Mouse (Mus musculus) heart, embryonic 12.5 days (tissue): ENCODE results near the gene Tspan9. TPM values are rescaled to one million over a fixed set of nuclear protein-coding genes. Genes with fewer than 3 reads are reported as not detected.

Experiments
- ATAC-seq: fragments of 200-750 bp; cut with Nextera tagmentation; 2 replicates; pipeline ENCODE4 v1.8.0; 2017; ENCODE audit warnings: moderate TSS enrichment, moderate library complexity; ENCODE audit not compliant: insufficient number of reproducible peaks, low FRiP score
- H3K27ac ChIP-seq: fragments of 300-500 bp; sonication (generic); 2 replicates; pipeline ENCODE4 v1.5.1; 2016; ENCODE audit warnings: mild to moderate bottlenecking, moderate library complexity; ENCODE audit not compliant: poor library complexity, severe bottlenecking
- H3K27me3 ChIP-seq: fragments of 300-500 bp; sonication (generic); replicated peaks from 2 replicates; pipeline ENCODE4 v1.6.1; 2016; ENCODE audit warnings: mild to moderate bottlenecking, moderate library complexity
- H3K36me3 ChIP-seq: fragments of 300-500 bp; sonication (generic); 2 replicates; pipeline ENCODE4 v1.6.1; 2016; ENCODE audit warnings: mild to moderate bottlenecking, moderate library complexity
- H3K4me1 ChIP-seq: fragments of 300-500 bp; sonication (generic); replicated peaks from 2 replicates; pipeline ENCODE4 v1.6.1; 2016; ENCODE audit warnings: mild to moderate bottlenecking
- H3K4me2 ChIP-seq: fragments of 300-500 bp; sonication (generic); 2 replicates; pipeline ENCODE4 v1.6.1; 2016; ENCODE audit warnings: mild to moderate bottlenecking, moderate library complexity
- H3K4me3 ChIP-seq: fragments of 300-500 bp; sonication (generic); 2 replicates; pipeline ENCODE4 v1.5.1; 2016; ENCODE audit warnings: mild to moderate bottlenecking
- H3K9ac ChIP-seq: fragments of 300-500 bp; sonication (generic); 2 replicates; pipeline ENCODE4 v1.6.1; 2016; ENCODE audit warnings: mild to moderate bottlenecking, moderate library complexity
- H3K9me3 ChIP-seq: fragments of 300-500 bp; sonication (generic); replicated peaks from 2 replicates; pipeline ENCODE4 v1.6.1; 2016; ENCODE audit warnings: mild to moderate bottlenecking, moderate library complexity
- WGBS: fragments of 180-500 bp; shearing (Covaris S2); methylation state at CpG from one replicate; pipeline ENCODE4 v1.1.7; 2016; 5-methylcytosine and 5-hydroxymethylcytosine counted together
- polyA plus RNA-seq: library from polyadenylated mRNA; unstranded; fragments of >200 nt; fragmentation: Nextera tagmentation; extraction: Ambion mirVana; gene quantifications from 2 replicates; pipeline ENCODE4 v1.2.1, GENCODE M21; 2016

Tspan9 gene
- polyA plus RNA-seq, 1 experiment from 2014 or later = 172 TPM

DNA sequence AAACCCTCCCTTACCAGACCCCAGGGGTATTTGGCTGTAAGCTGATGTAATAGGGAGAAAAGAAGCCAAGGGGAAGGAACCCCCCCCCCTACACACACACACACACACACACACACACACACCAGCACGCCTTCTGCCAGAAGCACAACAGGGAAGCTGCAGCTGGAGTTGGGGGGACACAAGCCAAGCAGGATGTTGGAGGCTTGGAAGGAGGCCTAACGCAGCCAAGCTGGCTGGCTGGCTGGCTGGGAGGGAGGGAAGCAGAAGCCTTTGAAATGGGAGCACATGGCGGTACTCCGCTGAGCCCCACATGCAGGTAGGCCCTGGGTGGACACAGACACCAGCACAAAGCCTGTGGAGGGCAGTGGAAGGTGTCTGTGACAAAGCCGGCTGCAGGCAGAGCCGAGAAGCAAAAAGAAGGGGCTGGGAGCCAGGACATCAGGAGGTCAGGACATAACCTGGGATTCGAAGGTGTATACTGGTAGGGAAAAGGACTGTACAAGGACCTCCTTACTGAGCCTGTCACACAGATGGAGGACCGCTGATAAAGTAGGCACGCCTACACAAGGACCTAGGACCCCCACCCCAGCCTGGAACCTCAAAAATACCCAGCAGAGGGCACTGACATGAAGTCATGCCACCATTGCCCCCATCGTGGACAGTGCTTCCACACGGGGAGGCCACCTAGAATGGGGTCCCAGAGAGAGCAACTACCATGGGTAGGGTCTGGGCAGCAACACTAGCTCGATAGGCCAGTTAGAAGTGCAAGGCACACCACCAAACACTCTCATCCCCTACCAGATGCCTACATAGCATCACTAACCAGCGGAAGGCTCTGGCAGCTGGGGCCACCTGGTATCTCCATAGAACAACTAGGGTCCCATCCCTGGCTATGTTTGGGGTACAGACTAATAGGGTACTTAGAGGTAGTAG is 53.4 kb downstream of the Tspan9 start:
- Histone ChIP-seq H3K27ac (0 out of 2 replicates have a peak overlapping the region, but pooled peaks have one; percentile 17), H3K36me3 (no peaks in the 10 kb centered on the region), H3K4me2 (no peak overlapping the region), H3K4me1 (peaks cover 85% of the 10 kb centered on the region), H3K27me3 (no peaks in the 10 kb centered on the region), H3K4me3 (no peak overlapping the region), H3K9ac (peak overlapping the region; percentile 25; the same call in 1 of the 2 replicates), H3K9me3 (no peaks in the 10 kb centered on the region)
- ATAC-seq = peak; percentile 31; the same call in 1 of the 2 replicates
- 71% methylated on average over 13 of the region's 13 CpGs for WGBS

DNA sequence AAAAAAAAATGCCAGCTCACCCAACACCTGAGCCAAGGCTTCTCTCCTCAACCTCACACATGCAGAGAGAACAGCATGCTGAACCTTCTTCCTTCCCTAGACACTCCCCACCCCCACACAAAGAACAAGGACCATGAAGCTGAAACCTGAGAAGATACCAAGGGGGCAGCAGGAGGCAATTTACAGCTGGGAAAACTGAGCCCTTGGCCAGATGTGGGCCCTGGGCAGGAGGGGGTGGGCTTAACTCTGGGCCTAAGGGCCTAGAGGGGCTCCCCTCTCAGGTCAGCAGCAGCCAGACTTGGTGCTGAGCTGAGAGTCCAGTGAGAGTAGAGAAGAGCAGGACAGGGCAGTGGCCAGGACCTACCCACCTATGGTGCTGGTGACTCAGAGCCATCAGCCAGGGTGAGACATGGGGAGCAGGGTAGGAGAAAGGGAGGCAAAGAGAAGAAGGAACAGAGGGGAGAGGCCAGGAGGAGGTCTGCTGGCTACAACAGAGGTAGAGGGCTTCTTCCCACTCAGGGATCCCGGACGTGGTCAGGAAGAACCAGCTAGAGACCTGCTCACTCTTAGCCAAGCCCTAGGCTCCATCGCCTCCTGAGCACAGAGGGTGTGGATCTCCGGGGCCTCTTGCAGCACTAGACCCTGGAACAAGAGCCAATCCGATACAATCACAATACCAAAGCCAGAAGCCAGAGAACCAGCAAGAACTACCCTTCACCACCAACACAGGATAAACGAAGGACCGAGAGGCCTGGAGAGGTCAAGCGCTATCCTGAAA is 54.5 kb downstream of the Tspan9 start:
- 0 out of 2 replicates have a peak, but pooled peaks have one; percentile 13 for ATAC-seq
- 64% methylated on average over 8 of the region's 8 CpGs for WGBS
- Histone ChIP-seq H3K4me1 (peaks cover 79% of the 10 kb centered on the region), H3K9me3 (no peaks in the 10 kb centered on the region), H3K4me2 (no peak overlapping the region), H3K27ac (0 out of 2 replicates have a peak overlapping the region, but pooled peaks have one; percentile 12), H3K9ac (peak overlapping the region; percentile 48; the same call in 1 of the 2 replicates), H3K36me3 (no peaks in the 10 kb centered on the region), H3K4me3 (no peak overlapping the region), H3K27me3 (no peaks in the 10 kb centered on the region)

DNA sequence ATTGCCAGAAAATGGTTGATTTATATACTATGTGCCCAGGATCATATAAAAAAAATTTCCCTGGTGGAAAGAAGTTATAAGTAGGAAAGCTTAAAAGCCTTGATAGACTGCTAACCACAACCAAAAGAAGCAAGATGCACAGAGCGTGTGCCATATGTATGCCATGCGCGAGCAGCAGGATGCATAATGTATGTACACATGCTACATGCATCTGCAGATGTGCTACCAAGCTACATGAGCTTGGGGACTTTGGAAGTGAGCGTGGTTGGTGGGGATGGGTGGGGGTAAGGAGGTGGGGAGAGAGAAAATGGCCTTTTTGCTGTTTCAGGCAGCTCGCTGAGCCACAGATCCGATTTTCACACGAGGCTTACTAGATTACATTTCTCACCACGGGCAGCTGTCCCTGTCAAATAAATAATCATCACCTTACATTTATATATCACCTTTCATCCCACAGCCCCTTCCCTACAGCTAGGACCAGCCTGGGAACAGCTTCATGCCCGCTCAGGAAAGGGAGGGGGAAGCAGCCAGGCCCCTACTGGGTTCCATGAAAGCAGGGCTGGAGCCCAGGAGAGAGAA is 57.8 kb downstream of the Tspan9 start:
- WGBS = 68% methylated on average over 9 of the region's 9 CpGs
- Histone ChIP-seq H3K27ac (no peak overlapping the region), H3K27me3 (no peaks in the 10 kb centered on the region), H3K4me3 (no peak overlapping the region), H3K36me3 (peaks cover 16% of the 10 kb centered on the region; the same call in 1 of the 2 replicates), H3K4me1 (peaks cover 53% of the 10 kb centered on the region), H3K4me2 (no peak overlapping the region), H3K9me3 (no peaks in the 10 kb centered on the region), H3K9ac (0 out of 2 replicates have a peak overlapping the region, but pooled peaks have one; percentile 2)
- ATAC-seq = no peak

DNA sequence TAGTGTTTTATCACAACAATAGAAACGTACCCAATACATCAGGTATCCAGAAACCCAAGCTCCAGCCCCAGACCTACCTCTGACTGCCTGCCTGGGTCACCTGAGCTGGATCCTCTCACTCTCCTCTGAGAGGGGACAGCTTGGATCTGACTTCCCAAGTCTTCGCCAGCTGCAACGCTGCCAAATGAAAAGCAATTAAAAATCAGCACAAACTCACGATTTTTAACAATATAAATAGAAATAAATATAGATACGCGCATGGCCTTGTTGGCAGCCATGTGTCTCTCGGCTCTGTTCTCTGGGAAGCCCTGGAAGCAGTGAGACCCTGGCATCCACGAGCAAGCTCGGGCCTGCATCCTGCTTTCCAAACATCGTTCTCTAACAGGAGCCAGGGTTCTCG is 60.1 kb downstream of the Tspan9 start:
- no peak for ATAC-seq
- Histone ChIP-seq H3K4me3 (no peak overlapping the region), H3K4me2 (no peak overlapping the region), H3K27me3 (no peaks in the 10 kb centered on the region), H3K27ac (no peak overlapping the region), H3K36me3 (peaks cover 20% of the 10 kb centered on the region; the same call in 1 of the 2 replicates), H3K4me1 (peaks cover 53% of the 10 kb centered on the region), H3K9me3 (no peaks in the 10 kb centered on the region), H3K9ac (no peak overlapping the region)
- WGBS = 87% methylated on average over 11 of the region's 11 CpGs

DNA sequence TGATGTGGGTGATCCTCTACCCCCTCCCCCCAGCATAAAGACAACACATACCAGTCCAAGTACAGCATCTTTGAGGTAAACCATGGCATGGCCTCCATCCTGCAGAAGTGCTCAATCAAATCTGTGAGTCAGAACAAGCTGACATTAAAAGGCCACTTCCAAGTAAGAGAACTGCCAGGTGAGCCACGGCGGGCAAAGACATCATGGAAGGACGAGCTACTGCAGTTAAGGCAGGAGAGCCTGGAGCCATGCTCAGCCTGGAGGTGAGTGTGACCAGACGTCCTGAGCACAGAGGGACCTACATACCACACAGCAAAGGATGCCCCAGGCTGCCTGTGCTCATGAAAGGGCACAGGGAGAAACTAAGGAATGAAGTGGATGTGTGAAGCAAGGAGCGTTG is 61.6 kb downstream of the Tspan9 start:
- Histone ChIP-seq H3K9ac (no peak overlapping the region), H3K4me1 (peaks cover 56% of the 10 kb centered on the region), H3K36me3 (peaks cover 26% of the 10 kb centered on the region; the same call in 1 of the 2 replicates), H3K27me3 (no peaks in the 10 kb centered on the region), H3K27ac (no peak overlapping the region), H3K9me3 (no peaks in the 10 kb centered on the region), H3K4me3 (no peak overlapping the region), H3K4me2 (no peak overlapping the region)
- ATAC-seq = no peak
- WGBS = 71% methylated on average over 5 of the region's 5 CpGs

DNA sequence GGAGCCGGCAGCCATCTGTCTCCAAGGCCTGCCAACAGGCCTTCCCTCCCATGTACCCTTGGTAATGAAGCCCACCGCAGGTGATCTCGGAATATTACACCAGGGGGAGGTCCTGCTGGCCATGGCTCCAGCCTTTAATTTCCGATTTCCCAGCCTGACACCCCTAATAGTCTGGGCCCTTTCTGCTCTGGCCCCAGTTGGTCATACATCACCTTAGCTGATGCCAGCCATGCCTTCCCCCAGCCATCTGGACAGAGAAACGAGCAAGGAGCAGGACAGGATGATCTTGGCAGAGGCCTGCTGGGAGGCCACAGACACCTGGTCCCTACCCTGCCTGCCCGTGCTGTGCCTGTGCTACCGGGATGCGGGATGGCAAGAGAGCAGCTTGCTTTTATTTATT is 62.1 kb downstream of the Tspan9 start:
- no peaks in the 10 kb centered on the region for H3K9me3 ChIP-seq
- no peak overlapping the region for H3K4me3 ChIP-seq
- no peak overlapping the region for H3K9ac ChIP-seq
- no peak for ATAC-seq
- no peaks in the 10 kb centered on the region for H3K27me3 ChIP-seq
- H3K36me3 ChIP-seq = peaks cover 26% of the 10 kb centered on the region; the same call in 1 of the 2 replicates
- no peak overlapping the region for H3K4me2 ChIP-seq
- H3K4me1 ChIP-seq = peaks cover 56% of the 10 kb centered on the region
- H3K27ac ChIP-seq = peak overlapping the region; percentile 23; the same call in 1 of the 2 replicates
- WGBS = 86% methylated on average over 8 of the region's 8 CpGs

DNA sequence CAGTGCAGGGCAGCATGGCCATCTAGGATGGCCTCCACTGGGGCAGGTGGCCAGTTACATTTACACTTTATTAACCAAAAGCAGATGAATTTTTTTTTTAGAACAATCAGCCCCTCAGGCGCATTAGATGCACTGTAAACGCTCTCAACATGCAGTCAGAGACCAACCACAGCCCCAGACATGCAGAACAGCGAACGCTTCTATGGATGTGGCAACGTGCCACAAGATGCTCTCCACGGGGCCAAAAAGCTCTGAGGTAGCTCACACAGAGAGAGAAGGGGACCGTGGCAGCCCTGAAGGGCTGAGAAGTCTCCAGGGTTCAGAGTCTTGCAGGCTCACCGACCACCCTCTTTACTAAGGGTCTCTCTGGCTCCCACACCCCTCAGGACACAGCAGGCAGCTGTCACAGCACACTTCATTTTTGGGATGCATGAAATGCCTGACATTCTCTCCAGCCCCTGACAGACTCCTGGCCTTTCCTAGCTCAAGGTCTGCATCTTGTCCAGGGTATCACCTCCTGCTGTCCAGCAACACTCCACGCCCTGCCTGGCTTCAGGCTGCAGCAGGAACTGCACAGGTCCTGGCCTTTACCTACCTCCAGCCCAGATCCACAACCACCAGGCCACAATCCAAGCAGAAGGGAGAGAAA is 63.7 kb downstream of the Tspan9 start:
- H3K4me3 ChIP-seq = no peak overlapping the region
- H3K4me1 ChIP-seq = peaks cover 66% of the 10 kb centered on the region
- peaks cover 30% of the 10 kb centered on the region for H3K36me3 ChIP-seq
- peak overlapping the region; percentile 87 for H3K27ac ChIP-seq
- H3K4me2 ChIP-seq = no peak overlapping the region
- no peaks in the 10 kb centered on the region for H3K27me3 ChIP-seq
- ATAC-seq = peak; percentile 46; the same call in 1 of the 2 replicates
- WGBS = 48% methylated on average over 9 of the region's 9 CpGs
- no peaks in the 10 kb centered on the region for H3K9me3 ChIP-seq
- 0 out of 2 replicates have a peak overlapping the region, but pooled peaks have one; percentile 22 for H3K9ac ChIP-seq

DNA sequence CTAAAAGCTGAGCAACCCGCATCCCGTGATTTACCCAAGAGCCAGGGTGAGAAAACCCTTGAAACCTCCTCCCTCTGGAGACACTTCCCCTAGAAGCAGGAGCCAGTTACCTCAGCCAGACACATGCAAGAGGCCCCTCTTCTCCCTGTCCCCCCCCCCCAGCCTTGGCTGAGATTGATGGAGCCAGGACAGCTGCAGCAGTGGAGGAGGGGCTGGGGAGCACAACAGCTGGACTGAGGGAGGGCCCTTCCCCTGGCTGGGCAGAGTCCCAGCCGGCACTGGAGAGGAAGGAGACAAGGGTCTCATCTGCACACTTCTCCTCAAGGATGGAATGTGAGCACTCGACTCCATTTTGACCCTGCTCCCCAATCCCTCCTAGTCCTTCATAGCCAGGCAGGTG is 64.9 kb downstream of the Tspan9 start:
- H3K4me1 ChIP-seq = peaks cover 77% of the 10 kb centered on the region
- peak overlapping the region; percentile 41; the same call in 1 of the 2 replicates for H3K9ac ChIP-seq
- no peak for ATAC-seq
- 17% methylated on average over 4 of the region's 4 CpGs for WGBS
- H3K4me3 ChIP-seq = no peak overlapping the region
- peaks cover 30% of the 10 kb centered on the region for H3K36me3 ChIP-seq
- H3K9me3 ChIP-seq = no peaks in the 10 kb centered on the region
- peak overlapping the region; percentile 87; the same call in 1 of the 2 replicates for H3K27ac ChIP-seq
- H3K4me2 ChIP-seq = no peak overlapping the region
- no peaks in the 10 kb centered on the region for H3K27me3 ChIP-seq

DNA sequence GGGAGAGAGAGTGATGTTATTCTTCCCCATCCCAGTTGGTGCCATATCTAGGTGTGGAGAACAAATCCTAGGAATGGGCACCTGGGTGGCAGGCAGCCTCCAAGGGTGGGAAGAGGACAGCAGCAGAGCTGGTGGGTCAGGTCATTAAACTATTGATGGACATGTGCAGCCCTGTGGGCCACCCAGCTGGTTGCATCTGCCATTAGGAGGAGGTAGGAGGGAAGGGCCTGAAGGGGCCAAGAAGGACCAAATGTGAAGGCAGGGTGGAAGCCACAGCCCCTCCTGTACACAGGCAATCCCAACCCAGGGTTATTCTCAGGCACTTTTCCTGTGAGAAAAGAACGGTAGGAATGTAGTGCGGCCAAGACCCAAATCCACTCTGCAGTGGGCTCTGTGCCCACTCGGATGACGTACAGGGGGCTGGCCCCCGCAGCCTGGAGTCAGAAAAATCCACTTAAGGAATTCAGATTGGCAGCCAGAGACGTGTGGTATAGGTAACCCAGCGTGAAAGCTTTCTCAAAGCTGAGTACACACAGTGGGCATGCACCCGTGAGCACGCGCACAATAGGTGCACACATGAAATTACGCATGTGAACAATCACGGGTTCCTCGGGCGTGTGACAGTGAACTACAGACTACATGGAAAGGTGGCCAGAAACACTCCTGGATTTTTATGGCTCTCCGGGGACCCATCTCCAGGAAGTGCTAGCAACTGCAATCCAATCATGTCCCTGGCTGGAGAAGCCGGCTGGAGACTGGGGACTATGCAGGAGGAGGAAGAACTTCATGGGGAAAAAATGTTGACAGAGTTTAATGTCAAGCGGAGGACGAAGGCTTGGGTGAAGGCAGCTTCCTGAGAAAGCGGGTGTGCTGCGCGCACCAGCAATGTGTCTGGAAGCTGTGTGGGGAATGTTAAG is 67.0 kb downstream of the Tspan9 start:
- H3K9me3 ChIP-seq = no peaks in the 10 kb centered on the region
- peaks cover 87% of the 10 kb centered on the region for H3K4me1 ChIP-seq
- H3K9ac ChIP-seq = 0 out of 2 replicates have a peak overlapping the region, but pooled peaks have one; percentile 32
- peak overlapping the region; percentile 74 for H3K27ac ChIP-seq
- H3K27me3 ChIP-seq = no peaks in the 10 kb centered on the region
- no peak for ATAC-seq
- no peak overlapping the region for H3K4me2 ChIP-seq
- WGBS = 68% methylated on average over 21 of the region's 21 CpGs
- H3K4me3 ChIP-seq = no peak overlapping the region
- peaks cover 15% of the 10 kb centered on the region; the same call in 1 of the 2 replicates for H3K36me3 ChIP-seq
